Mouse (Mus musculus) cerebellum, postnatal 25 days (tissue): ENCODE results near the gene Pknox2.

Source experiments
- DNase-seq, 2 experiments: peaks; one replicate each; pipeline ENCODE4 v3.0.0; 2021; ENCODE audit warnings: mixed read lengths in 2 of 2

The Pknox2 gene

DNA sequence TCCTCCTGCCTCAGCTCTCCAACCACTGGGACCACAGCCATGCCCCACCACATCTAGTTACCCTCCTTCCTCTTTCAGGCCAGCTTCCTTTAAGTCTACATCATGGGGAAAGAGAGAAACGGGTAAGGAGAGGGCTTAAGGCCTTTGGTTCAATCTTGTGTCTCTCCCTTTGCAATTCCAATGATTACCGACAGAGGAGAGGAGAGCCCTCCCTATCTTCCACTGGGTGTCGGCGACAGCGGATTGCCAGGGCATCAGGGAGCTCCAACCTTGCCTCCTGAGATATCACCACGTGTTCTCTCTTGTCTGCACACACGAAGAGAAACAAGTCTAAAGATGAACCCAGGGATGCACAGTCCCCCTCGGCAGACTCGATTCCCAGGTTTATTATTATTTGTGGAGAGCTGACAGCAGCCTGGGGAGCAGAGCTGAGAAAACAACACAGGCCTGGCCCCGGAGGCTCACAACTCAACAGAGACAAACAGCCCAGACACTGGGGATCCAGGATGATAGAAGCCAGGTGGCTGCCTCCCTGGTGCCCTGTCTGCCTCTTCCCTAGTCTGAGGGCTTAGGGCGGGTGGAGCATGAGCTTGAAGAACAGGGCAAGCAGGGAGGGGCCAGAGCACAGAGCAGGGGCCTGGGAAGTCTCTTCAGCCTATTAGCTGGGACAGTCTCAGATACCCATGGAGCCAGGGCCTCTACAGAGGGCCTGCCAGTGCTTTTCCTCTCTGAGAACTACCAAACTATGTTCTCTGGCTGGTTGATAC is 170.4 kb downstream of the Pknox2 start:
- DNase-seq = no peak

DNA sequence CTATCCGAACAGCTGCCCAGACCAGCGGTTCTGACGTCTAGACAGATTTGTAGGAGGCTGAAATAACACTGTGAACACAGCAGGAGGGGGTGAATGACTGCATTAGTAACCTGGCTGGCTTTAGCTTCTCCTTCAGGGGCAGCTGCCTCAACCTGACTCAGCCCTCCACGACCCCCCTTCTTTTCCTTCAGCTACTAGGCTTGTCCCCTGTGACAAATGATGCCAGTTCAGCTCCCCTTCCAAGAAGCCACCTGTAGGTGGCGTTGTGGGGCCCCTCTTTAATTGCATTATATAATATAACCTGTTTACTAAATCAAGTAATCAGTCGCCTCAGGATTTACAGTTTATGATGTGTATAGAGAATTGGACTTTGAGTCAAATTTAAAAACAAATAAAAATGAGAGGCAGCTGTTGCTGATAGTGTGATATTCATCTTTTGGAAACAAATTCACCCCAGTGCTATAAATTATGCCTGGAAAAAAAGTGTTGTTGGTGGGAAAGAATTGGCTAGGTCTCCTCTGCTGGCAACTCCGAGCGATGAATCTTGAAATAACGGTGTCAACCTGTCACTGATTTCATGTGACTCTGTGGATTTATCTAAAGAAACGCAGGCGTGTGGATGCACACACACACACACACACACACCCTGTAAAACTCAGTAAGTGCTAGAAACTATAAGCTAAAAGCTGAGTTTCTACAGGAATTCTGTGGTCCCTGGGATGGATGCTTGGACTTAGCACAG is 173.6 kb downstream of the Pknox2 start:
- DNase-seq = peak; percentile 53 to 71

DNA sequence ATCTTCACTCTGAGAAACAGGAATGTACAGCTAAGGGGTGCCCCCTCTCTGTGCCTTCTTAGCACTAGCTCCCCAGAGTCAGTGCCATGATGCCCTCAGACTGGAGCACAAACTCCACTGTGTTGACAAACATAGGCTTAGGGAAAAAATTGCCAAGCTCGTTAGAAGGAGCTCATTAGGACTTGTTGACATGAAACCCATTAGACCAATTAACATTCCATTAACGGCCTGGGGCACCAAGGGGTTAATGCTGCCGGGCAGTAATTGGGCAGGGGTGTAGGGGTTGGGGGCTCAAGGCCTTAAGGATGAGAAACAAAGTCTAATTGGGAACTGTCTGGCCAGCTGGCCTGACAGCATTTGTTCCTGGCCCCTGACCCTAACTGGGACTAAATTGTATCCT is 175.1 kb downstream of the Pknox2 start:
- no peak for DNase-seq

DNA sequence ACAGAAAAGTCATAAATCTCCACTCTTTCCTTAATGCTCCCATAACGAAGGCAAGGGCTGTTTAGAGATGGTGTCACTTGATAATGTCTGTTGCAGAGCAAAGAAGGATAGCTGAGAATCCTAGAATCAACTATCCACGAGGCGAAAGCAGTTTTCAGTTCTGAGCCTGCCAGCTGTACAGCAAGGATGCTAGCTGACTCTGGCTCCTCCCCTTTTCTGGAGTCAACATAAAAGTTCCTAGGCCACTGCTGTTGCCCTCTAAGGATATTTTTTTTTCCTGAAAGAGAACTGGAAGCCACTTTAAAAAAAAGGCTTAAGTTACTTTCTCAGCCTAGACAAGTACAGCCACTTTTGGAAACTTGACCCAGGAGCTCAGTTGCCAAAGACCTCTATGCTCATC is 176.1 kb downstream of the Pknox2 start:
- DNase-seq = no peak

DNA sequence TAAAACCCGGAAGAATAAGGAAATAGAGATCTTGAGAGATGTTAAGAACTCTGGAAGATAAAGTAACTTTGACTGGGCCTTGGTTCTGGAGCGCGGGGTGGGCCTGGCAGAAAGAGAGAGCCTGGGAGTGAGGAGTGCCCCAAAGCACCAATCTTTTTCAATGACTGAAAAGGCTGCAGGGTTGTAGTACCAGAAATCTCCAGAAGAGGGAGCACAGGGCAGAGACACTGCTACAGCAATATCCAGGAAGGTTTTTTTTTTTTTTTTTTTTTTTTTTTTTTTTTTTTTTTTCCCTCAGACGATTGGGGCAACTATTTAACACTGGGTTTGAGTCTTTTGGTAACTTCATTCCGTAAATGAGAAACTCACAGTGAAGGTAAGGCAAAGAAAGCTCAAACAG is 176.6 kb downstream of the Pknox2 start:
- DNase-seq = peak; percentile 81 to 94

DNA sequence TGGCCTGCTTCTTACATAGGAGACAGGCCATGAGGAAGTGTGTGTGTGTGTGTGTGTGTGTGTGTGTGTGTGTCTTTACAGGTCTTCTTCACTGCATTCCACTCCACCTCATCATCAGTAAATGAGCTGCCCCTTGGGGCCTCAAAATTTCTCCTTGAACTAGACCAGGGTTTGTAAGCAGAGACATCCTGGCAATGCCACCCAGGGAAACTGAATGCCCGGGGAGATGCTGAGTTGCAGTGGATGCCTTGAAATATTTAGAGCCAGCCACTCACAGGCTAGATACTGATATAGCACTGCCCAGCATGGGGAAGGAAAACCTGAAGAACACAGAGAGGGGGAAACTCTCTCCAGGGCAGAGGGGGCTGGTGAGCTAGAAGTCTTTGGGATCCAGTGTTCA is 178.1 kb downstream of the Pknox2 start:
- peak in 1 of 2 experiments; percentile 6 for DNase-seq

DNA sequence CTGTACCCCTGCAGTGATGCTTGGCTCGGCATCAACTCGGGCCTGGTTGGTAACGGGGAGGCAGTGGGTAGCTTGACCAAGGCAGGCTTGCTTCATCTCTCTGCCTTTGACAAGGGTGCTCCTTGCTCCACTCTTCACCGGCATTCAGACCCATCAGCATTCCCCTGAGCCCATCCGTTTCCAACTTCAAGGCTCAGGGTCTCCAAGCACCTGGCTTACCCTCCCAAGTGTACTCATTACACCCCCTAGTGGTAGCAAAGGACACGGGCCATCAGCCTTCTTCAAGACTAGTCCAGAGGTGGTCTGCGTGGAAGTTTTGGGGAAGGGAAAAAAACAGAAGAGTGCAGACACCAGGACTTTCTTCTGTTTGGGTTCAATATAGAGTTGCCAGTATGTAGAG is 178.5 kb downstream of the Pknox2 start:
- peak; percentile 48 to 71 for DNase-seq

DNA sequence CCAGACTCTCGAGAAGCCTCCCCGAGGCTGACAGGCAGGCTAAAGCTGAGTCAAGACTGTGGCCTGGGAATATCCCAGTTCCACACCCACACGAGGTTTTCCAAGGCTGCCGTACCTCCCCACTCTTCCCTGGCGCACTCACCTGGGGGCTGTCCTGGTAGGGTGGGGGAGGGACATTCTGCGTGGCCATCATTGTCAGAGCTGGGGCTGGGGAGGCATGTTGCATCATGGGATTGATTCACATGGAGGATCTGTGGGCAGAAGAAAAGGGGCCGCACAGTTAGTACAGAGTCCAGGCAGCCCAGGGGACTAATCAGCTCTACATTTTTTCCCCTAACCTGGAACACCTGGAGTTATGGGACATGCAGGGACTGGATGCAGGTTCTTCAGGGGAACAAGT is 179.0 kb downstream of the Pknox2 start:
- no peak for DNase-seq

DNA sequence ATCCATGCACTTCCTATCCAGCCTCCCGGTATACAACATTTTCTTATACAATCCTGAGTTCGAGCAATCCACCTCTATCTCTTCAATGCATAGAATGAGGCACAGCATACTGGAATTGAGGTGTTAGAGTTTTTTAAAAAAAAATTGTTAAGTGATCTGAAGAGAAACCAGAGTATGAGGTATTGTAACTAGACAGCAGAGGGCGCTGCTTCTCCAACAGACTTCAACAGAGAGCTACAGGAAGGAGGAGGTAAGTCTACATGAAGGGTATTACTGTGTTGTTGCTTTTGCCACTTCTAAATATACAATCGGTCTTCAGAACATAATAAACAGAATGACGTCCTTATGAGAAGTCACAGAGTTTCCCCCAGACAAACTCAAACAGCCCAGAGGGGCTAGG is 181.5 kb downstream of the Pknox2 start:
- peak in 1 of 2 experiments; percentile 56 for DNase-seq

DNA sequence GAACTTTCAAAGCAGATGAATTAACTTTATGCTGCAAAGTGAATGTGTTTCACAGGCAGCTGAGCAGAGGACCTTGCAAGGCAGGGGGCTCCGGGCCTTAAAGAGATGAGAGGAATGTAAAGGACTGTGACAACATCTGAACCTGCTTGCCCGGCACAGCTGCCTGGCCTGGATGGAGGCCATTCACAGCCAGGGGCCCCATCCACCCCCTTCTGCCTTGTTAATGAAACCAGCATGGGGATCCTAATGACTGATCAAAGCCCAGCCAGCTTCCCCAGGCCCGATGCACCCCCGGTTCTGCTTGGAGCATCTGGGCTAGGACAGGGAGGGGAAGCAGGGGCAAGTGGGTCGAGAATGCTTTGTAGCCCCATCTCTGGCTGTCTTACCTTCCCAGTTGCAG is 183.0 kb downstream of the Pknox2 start:
- no peak for DNase-seq

DNA sequence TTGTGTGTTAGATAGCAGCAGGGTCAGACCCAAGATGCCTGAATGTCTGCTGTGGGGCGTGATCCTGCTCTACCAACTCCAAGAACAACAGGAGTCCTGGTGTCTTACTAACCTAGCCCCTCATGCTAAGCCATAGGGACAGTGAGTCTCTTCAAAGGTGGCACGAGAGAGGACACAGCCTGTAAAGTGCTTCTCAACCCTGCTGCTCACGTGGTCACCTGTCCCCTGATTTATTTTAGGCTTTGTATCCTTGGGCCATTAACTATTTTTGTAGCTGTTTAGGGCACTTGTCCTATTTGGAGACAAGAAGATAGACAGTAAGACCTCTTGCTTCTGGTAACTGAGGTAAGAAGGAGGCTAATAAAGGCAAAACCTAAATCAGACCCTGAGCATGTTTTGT is 183.7 kb downstream of the Pknox2 start:
- no peak for DNase-seq

DNA sequence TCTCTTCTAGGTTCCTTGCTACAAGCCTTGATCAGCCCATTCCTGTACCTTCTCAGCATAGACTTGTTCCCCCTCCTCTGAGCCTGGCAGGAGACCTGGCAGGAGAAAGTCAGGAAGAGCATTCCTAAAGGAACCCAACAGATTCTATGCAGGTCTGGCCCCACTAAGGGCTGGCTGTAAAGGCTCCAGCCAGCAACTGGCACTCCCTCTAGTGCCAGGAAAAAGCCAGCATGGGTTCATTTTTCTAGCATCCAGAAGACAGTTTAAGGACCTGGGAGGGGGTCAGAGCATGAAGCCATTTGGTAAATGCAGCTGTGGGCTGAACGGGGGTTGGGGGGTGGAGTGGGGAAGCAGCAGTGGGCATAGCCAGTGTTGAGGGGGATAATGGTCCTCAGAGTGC is 185.3 kb downstream of the Pknox2 start:
- no peak for DNase-seq

DNA sequence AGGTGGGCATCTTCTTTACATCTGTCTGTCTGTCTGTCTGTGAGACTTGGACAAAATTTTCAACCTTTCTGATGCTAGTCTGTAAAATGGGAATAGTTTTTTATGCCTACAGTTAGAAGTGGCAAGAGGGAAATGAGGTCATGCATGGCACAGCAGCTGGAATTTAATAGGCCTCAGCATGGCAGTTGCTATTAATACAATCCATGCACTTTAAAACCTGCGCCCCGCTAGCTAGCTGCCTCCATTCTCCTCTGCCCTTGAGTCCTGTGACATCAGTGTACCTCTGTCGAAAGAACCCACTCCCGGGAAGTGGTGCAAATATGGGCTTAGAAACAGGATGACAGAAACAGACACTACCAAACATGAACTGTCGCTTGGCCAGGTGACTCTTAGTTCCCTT is 186.1 kb downstream of the Pknox2 start:
- no peak for DNase-seq

DNA sequence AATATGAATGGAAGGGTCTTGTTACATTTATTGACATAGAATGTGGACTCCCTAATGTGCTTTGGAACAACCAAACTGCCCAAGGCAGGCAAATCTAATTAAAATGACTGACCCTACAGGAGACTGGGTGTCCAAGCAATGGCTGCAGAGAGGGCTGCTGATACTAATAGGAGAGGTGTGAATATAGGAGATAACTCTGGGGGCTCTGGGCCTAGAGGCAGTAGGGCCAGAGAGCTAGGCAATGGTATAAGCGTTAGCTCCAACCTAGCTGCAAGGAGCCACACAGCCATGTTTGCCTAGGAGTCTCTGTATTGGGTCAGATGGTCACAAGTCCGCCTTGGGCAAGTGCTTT is 196.1 kb downstream of the Pknox2 start:
- no peak for DNase-seq

DNA sequence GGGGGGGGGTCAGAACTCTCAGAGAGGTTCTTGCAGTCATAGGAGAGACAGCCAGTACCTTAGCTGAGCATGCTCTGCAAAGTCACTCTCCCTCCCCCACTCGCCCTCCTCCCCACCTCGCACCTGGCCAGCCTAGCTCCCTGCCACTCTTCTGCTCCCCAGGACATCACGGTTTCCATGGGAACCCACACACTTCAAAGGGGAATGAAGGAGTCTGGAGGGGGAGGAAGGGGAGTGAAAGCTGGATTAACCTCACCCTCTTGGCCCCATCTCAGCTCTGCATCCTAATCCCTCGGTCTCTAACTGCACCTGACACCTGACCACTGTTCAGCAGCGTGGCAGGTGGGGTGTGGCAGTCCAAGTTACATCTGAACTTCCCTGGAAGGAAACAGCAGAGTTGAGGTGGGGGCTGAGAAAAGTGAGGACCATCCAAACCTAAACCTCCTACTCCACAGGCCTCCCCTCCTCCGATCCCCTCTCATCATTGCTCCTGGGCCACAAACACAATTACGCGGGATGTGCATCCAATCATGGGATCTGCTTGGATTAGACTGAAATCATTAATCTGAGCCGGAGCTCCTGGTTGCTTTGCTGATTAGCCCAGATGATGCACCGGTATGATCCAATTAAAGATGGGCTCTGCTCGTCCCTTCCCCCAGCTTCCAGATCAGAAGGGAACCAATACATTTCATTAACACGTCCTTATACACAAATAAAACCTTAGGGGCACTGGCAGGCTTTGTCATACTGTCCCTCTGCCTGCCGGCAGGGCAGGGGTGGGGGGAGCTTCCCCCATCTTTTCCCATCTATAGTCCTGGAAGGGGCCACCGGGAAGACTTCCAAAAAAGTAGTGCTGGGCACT is 196.7 kb downstream of the Pknox2 start:
- peak in 1 of 2 experiments; percentile 61 for DNase-seq

DNA sequence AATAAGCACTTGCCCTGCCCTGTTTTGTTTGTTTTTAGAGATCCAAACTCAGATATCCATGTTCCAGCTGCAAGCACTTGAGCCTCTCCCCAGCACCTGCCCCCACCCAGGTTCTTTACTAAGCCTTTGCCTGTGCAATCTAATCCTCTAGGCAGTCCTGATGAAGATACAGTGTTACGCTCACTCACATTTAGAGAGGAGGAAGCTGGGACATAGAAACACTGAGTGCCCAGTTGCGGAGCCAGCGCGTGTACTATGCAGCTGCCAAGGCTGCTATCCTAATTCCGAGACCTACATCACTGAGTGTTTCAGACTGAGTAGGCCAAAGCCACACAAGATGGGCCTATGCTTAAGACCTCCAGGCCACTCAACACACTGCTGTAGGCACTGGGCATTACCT is 199.0 kb downstream of the Pknox2 start:
- DNase-seq = no peak

DNA sequence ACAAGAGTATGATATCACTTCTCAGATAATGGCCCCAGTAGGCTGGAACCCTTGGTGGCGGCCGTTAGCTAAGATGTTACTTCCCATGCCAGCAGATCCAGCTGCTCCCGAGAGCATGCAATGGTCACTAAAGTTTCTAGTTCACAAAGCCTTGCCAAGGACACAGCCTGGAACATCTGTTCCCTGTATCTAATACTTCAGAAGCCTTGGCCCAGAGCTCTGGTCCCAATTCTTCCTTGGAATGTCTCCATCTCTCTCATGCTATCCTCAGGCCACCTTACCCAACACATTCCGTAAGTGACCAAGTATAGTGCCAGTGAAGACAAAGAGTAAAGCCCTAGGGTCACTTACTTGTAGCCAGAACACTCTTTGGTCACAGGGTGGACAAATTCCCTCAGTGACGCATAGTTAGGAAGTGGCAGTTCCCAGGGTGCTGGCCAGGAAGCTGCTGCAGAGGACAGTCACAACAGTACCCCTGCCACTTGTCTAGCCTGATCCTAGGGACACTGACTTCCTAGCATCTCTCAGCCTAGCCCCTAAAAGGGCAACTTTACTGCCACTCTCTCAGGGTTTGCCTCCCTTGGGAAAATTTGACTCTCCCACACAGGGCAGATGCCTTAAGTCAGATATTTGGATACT is 200.0 kb downstream of the Pknox2 start:
- no peak for DNase-seq

DNA sequence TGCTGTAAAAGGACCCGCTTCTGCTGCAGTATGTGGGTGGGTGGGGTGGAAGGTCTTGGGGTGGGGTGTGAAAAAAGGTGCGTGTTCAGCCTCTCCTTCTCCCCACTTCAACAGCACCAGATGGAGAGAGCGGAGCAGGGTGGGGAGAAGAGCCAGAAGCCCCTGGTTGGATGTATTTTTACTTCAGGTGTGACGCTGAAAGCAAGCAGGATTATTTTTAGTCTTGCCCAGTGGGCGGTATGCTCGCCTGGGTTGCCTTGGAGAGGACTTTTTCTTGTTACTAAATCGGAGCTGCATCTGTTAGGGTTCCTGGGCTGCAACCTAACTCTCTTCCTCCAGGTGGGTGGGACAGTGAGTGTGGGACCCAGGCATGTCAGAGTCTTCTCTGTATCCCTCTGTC is 202.4 kb downstream of the Pknox2 start:
- peak; percentile 69 to 73 for DNase-seq

DNA sequence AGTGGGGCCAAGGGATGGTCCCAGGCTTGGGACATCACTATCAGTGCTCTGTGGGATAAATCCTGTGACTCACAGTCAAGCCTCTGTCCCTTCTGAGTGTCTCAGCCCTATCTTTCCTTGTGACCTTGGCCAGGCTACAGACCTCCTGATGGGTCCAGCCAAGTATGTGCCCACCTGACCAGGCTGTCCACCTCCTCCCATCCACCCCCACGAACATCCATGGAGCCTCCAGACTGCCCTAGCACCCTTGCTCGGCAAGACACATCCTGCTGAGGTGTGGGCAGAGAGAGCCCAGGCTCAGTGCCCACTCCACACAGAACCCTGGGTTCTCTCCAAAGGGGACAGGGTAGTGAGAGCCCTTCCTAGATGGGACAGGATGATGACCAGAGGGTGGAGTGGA is 204.6 kb downstream of the Pknox2 start:
- no peak for DNase-seq

DNA sequence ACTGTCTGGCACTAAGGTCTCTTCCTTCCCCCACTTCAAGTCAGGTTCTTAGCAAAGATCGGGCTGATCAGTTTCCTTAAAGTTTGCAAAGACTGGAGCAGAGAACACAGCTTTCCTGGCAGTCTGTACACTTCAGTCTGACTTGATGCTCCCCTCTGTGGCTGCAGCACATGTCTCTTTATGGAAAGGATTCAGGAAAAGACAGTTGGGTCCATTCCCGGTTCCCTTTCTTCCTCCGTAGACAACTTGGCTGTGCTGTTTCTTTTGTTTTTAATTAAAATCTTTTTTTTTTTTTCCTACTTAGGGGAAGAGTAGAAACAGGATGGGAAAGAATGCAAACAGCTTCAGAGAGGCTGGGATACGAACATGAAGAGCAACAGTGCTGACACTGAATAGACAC is 205.1 kb downstream of the Pknox2 start:
- DNase-seq = no peak

DNA sequence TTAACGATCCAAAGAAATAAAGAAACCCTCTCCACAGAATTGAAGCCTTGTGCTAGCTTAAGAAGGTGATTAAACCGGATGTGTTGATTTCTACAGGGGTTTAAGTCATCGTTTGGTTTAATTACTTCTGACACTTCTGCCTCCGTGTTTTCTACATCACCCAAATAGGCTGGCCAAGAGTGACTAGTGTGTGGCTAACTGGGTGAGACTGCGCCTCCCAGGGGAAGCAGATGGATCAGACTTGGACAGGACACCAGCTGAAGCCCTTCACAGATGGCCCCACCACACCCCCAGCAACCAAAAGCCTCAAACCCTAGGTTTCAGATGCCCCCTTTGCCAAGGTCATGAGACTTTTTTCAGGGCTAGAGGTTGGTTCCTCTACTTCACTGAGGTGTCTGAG is 205.6 kb downstream of the Pknox2 start:
- peak in 1 of 2 experiments; percentile 40 for DNase-seq

DNA sequence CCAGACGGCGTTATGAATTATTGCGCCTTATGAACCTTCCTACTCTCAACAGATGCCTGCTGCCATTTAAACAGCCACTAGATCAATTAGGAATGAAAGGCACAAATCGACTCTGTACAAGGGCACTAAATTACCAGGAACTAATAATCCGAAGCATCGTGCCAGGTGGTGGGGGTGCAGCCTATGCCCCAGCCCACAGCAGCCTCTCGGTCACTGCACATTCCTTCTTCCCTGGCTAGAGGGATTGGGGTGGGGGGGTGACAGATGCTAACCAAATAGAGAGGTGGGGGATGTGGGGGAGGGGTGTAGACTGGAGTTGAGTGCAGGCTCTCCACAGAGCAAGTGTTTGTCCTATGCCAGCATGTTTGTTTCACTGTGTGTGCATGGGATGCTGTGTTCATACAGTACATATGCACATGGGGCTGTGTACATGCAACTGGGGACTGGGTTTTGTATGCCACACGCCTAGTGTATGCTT is 208.6 kb downstream of the Pknox2 start:
- no peak for DNase-seq
